Mouse (Mus musculus): ENCODE measurements around the gene Rsph1. TPM values are rescaled to one million over a fixed set of nuclear protein-coding genes. Genes with fewer than 3 reads are reported as not detected.

Gene Rsph1
- total and polyA plus RNA-seq, 2 experiments from 2014 or later: 0.27 to 1.6 TPM

DNA sequence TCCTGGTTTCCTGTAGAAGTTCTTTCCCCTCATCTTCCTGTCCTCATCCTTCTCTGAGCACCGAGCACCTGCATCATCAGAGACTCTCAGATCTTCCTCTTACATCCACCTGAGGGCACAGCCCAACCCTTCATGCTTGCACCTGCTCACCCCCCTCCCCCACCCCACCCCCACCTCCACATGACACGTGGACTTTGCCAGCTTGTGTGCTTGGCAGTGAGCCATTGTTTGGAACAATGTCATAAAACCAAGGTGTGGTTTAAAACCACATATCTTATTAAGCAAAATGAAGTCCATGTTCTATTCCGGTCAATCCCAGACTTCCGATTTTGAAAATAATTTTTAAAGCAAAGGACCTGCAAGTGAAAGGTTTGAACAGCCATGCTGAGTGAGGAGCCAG, 45.3 kb upstream of the Rsph1 start:
- ATAC-seq (ENCODE audit: insufficient read depth, low read depth) (no peak), DNase-seq (ENCODE audit: low spot score) (no peak)
- H3K36me3 ChIP-seq (replicated peaks; ENCODE audit: control insufficient read depth, insufficient read depth, low read length): no peaks in the 10 kb centered on the region
- no peaks in the 10 kb centered on the region for H3K27me3 ChIP-seq (ENCODE audit: control insufficient read depth, insufficient read depth, low read length)
- no peaks in the 10 kb centered on the region for H3K9me3 ChIP-seq (replicated peaks; ENCODE audit: control insufficient read depth, low read length)
- H3K4me3 ChIP-seq (ENCODE audit: low read depth, low read length): no peak overlapping the region
- H3K27ac ChIP-seq (ENCODE audit: low read depth): no peak overlapping the region
- 78% methylated on average over 4 of the region's 4 CpGs for WGBS
- H3K9ac ChIP-seq (replicated peaks; ENCODE audit: low read depth, low read length): no peak overlapping the region
- TF ChIP-seq CTCF (IDR thresholded peaks at IDR 0.05; ENCODE audit: low read depth) (no peak), EP300 (IDR thresholded peaks at IDR 0.05; ENCODE audit: low read depth) (no peak)
- no peak overlapping the region for H3K4me2 ChIP-seq (ENCODE audit: low read depth, low read length)
- peaks cover 9% of the 10 kb centered on the region; the same call in 1 of the 2 replicates for H3K4me1 ChIP-seq (ENCODE audit: control insufficient read depth, insufficient read depth)

DNA sequence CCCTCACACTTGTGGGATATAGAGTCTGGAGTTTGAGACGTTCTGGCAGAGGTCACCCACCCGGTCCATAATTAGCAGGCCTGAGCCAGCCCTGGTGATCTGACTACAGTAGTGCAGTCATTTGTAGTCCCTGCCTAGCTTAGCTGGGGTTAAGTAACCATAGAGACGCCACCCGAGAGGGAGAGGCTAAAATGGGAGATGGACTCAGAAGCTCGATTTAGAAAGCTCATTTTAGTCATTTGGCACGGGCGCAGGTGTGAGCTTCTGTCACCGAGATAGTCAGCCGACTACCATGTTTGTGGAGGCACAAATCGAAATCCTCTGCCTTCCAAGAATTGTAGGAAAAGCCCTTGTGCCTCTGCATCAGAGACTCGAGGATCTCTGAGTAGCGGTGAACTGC, 44.2 kb upstream of the Rsph1 start:
- no peaks in the 10 kb centered on the region for H3K36me3 ChIP-seq (replicated peaks; ENCODE audit: control insufficient read depth, insufficient read depth, low read length)
- H3K4me2 ChIP-seq (ENCODE audit: low read depth, low read length): no peak overlapping the region
- H3K4me3 ChIP-seq (ENCODE audit: low read depth, low read length): no peak overlapping the region
- H3K9ac ChIP-seq (replicated peaks; ENCODE audit: low read depth, low read length): no peak overlapping the region
- DNase-seq (ENCODE audit: low spot score): peak; percentile 67
- H3K4me1 ChIP-seq (ENCODE audit: control insufficient read depth, insufficient read depth): peaks cover 9% of the 10 kb centered on the region; the same call in 1 of the 2 replicates
- H3K27me3 ChIP-seq (ENCODE audit: control insufficient read depth, insufficient read depth, low read length): no peaks in the 10 kb centered on the region
- H3K27ac ChIP-seq (ENCODE audit: low read depth): peak overlapping the region; percentile 56
- no peak for TF ChIP-seq EP300 (IDR thresholded peaks at IDR 0.05; ENCODE audit: low read depth)
- TF ChIP-seq CTCF (IDR thresholded peaks at IDR 0.05; ENCODE audit: low read depth): no peak
- peak; percentile 70 for ATAC-seq (ENCODE audit: insufficient read depth, low read depth)
- 50% methylated on average over 12 of the region's 12 CpGs for WGBS
- H3K9me3 ChIP-seq (replicated peaks; ENCODE audit: control insufficient read depth, low read length): no peaks in the 10 kb centered on the region

DNA sequence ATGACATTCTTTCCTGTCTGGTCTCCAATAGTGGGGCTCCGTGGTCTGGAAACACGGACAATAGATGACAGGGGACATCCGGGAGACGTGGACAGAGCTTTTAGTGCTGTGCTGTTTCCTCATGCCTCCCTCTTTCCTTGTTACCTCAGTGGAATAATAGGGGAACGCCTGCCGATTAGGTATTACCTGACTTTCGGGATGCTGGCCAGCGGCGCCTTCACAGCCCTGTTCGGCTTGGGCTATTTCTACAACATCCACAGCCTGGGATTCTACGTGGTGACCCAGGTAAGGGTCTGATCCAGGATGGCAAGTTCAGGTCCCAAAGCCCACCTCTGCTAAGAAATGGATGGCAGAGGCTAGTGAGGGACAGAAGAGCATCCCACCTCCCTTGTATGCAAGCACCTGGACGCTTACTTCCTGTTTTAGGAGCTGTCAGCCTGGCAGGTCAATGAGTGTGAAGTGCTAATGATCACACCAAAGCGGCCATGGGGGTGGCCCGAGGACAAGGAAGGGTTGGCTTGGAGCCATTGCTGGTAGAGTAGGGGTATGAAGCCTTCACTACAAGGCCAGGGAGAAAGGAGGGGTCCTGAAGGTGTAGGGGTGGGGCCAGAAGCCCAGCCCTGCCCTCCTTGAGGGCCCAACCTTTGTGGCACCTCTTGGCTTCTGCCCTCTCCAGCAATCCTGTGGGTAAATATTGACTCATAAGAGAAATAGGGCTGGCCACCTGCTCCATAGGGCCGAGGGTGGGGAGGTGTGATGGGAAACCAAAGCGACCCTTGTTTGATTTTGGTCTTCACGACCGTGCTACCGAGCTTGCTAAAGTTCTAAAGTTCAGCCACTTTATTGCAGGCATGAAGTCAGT, 42.0 kb upstream of the Rsph1 start:
- peaks cover 18% of the 10 kb centered on the region for H3K4me1 ChIP-seq (ENCODE audit: control insufficient read depth, insufficient read depth)
- no peaks in the 10 kb centered on the region for H3K9me3 ChIP-seq (replicated peaks; ENCODE audit: control insufficient read depth, low read length)
- DNase-seq (ENCODE audit: low spot score) (no peak), ATAC-seq (ENCODE audit: insufficient read depth, low read depth) (no peak)
- TF ChIP-seq CTCF (IDR thresholded peaks at IDR 0.05; ENCODE audit: low read depth): no peak
- no peak for TF ChIP-seq EP300 (IDR thresholded peaks at IDR 0.05; ENCODE audit: low read depth)
- no peaks in the 10 kb centered on the region for H3K27me3 ChIP-seq (ENCODE audit: control insufficient read depth, insufficient read depth, low read length)
- 88% methylated on average over 19 of the region's 19 CpGs for WGBS
- H3K4me2 ChIP-seq (ENCODE audit: low read depth, low read length): no peak overlapping the region
- H3K4me3 ChIP-seq (ENCODE audit: low read depth, low read length): no peak overlapping the region
- no peak overlapping the region for H3K27ac ChIP-seq (ENCODE audit: low read depth)
- H3K9ac ChIP-seq (replicated peaks; ENCODE audit: low read depth, low read length): no peak overlapping the region
- H3K36me3 ChIP-seq (replicated peaks; ENCODE audit: control insufficient read depth, insufficient read depth, low read length): no peaks in the 10 kb centered on the region

DNA sequence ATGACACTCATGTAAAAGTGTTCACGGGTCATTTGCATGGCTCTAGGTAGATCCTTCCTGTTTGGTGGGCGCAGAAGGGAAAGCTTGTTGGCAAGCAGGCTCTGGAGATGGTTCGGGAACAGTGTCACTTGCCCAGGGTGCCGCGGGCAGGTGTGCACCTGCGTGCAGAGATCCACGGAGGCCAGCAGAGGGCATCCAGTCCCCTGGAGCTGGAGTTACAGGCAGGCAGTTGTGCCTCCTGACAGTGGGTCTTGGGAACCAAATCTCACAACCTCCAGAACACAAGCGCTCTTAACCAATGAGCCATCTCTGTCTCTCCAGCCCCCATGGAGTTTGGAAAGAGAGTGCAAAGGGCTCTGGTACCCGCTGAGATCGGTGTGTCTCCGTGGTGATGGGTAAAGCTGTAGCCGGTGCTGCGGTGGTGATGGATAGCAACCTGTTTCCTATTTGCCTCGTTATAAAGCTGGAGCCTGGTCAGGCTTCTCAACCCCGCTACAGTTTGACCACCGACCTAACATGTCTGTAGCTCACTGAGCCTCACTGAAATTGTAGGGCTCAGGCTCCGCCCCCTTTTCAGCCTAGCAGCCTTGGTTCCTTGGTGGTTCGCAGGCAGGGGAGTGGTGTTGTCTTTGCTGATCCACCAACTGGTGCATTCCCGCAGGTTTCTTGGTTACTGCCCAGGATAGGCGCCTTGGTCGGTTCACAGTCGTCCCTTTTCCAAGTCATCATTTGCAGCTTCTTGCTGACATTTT, 40.5 kb upstream of the Rsph1 start:
- H3K4me2 ChIP-seq (ENCODE audit: low read depth, low read length): no peak overlapping the region
- no peak overlapping the region for H3K4me3 ChIP-seq (ENCODE audit: low read depth, low read length)
- TF ChIP-seq EP300 (IDR thresholded peaks at IDR 0.05; ENCODE audit: low read depth): no peak
- peak; percentile 25; the same call in 1 of the 2 replicates for TF ChIP-seq CTCF (IDR thresholded peaks at IDR 0.05; ENCODE audit: low read depth)
- no peak overlapping the region for H3K9ac ChIP-seq (replicated peaks; ENCODE audit: low read depth, low read length)
- DNase-seq (ENCODE audit: low spot score) (no peak), ATAC-seq (ENCODE audit: insufficient read depth, low read depth) (no peak)
- H3K4me1 ChIP-seq (ENCODE audit: control insufficient read depth, insufficient read depth): peaks cover 18% of the 10 kb centered on the region
- 55% methylated on average over 22 of the region's 22 CpGs for WGBS
- H3K27ac ChIP-seq (ENCODE audit: low read depth): no peak overlapping the region
- no peaks in the 10 kb centered on the region for H3K27me3 ChIP-seq (ENCODE audit: control insufficient read depth, insufficient read depth, low read length)
- H3K36me3 ChIP-seq (replicated peaks; ENCODE audit: control insufficient read depth, insufficient read depth, low read length): no peaks in the 10 kb centered on the region
- no peaks in the 10 kb centered on the region for H3K9me3 ChIP-seq (replicated peaks; ENCODE audit: control insufficient read depth, low read length)

DNA sequence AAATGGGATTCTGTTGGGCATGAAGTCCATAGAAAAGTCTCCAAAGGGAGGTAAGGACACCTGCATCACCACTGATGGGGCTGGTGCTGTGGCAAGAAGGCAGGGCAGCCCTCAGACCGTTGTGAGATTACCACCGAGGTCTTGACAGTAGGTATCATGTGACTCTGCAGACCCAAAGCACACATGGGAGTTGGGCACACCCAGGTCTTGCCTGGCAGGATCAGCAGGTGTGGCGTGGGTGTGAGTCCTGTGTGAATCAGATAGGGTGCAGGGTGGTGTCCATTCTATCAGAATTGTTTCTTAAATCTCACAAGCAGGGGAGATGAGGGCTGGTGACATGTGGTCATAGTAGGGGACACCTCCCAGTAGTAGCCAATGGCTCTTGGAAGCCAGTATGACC, 39.8 kb upstream of the Rsph1 start:
- Histone ChIP-seq H3K4me3 (ENCODE audit: low read depth, low read length) (no peak overlapping the region), H3K9me3 (replicated peaks; ENCODE audit: control insufficient read depth, low read length) (no peaks in the 10 kb centered on the region), H3K36me3 (replicated peaks; ENCODE audit: control insufficient read depth, insufficient read depth, low read length) (no peaks in the 10 kb centered on the region), H3K4me1 (ENCODE audit: control insufficient read depth, insufficient read depth) (peaks cover 18% of the 10 kb centered on the region), H3K9ac (replicated peaks; ENCODE audit: low read depth, low read length) (no peak overlapping the region), H3K27me3 (ENCODE audit: control insufficient read depth, insufficient read depth, low read length) (no peaks in the 10 kb centered on the region), H3K27ac (ENCODE audit: low read depth) (no peak overlapping the region), H3K4me2 (ENCODE audit: low read depth, low read length) (no peak overlapping the region)
- no peak for DNase-seq (ENCODE audit: low spot score)
- 77% methylated on average over 3 of the region's 3 CpGs for WGBS
- ATAC-seq (ENCODE audit: insufficient read depth, low read depth): no peak
- TF ChIP-seq EP300 (IDR thresholded peaks at IDR 0.05; ENCODE audit: low read depth) (no peak), CTCF (IDR thresholded peaks at IDR 0.05; ENCODE audit: low read depth) (no peak)
